Mouse (Mus musculus): Measurements from ENCODE around the gene Zranb2.

Zranb2 gene

GRCm38 (mm10) chr3:157578469-157579170 is 44.7 kb downstream of the Zranb2 start:
- no peak for DNase-seq (ENCODE audit: extremely low read depth, insufficient read length, low spot score)

- DNase-seq (ENCODE audit: extremely low read depth, insufficient read length, low spot score), result no peak
These were observed 45.4 kb downstream of the Zranb2 start for GRCm38 (mm10) chr3:157579376-157579775.

GRCm38 (mm10) chr3:157580299-157580698 is 46.3 kb downstream of the Zranb2 start:
- no peak for DNase-seq (ENCODE audit: extremely low read depth, insufficient read length, low spot score)

- DNase-seq (ENCODE audit: extremely low read depth, insufficient read length, low spot score), result no peak
These were observed 47.8 kb downstream of the Zranb2 start for GRCm38 (mm10) chr3:157581755-157582154.

DNA sequence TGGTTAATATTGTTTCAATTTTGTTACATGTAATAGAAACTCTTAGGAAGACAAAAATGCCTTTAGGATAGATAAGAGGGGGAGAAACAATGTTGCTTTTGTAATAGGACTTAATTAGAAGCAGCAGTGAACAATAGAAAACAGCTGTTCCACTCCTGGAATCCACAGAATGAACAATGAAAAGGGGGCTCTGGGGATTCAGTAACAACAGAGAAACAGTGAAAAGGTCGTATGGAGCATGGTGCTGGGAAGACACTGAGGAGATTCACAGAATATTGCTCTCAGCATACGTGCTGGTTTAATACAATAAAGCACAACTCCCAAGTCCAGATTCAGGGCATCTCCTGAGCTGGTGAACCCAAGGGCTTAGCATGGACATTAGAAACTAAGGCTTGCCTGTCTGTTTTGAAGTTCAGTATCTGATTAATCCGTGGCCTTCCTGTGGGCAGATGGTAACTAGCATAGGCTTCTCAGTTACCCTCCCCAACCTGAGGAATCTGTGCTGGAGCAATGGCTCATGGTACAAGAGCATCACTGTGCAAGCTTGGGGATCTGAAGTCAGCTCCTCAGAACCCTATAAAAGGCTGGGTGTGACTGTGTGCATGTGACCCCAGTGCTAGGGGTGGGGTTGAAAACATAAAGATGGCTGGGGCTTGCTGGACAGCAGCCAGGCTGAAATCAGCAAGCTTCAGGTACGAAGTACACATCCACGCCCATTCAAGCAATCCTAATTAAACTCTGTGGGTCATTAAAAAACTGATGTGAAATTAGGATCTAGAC is 48.9 kb downstream of the Zranb2 start:
- no peak for DNase-seq (ENCODE audit: extremely low read depth, insufficient read length, low spot score)

GRCm38 (mm10) chr3:157597837-157598379 is 63.9 kb downstream of the Zranb2 start:
- DNase-seq (ENCODE audit: extremely low read depth, insufficient read length, low spot score), result no peak

All from 3134 (cell line).